Mouse (Mus musculus) ovary, postnatal 10 days (tissue): ENCODE measurements around the gene Xxylt1.
"Not testable (repeated sequence)": the region's sequence is repeated elsewhere in the genome, so short reads cannot be mapped to it uniquely, and the experiment has no call there.

Experiments used
- DNase-seq: peaks from one replicate; pipeline ENCODE4 v3.0.0; 2022; ENCODE audit warnings: low spot score

Gene Xxylt1

GRCm38 (mm10) chr16:31024221-31024620 lies 57.0 kb downstream of the Xxylt1 start:
- DNase-seq = no peak

- no peak for DNase-seq
Measured at GRCm38 (mm10) chr16:31023803-31024202, 57.4 kb downstream of the Xxylt1 start.

GRCm38 (mm10) chr16:31022287-31022686 lies 58.9 kb downstream of the Xxylt1 start:
- no peak for DNase-seq

DNA sequence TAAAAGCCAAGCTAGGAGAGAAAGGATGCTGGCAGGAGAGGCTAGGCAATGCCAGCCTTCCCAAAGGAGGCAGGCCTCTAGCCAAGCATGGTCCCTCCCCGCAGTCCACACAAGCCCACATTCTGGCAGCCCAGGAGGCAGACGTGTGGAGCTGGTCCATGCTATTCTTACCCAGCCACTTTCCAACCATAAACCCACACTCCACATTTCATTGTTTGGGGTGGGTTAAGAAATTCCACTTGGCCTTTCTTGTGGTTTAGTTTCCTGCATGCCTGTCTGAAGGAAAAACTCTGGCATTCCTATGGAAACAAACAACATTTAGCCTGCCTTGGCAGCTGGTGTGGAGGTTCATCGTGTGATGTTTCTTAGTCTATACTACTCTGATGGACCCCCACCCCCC lies 61.7 kb downstream of the Xxylt1 start:
- DNase-seq = no peak

DNA sequence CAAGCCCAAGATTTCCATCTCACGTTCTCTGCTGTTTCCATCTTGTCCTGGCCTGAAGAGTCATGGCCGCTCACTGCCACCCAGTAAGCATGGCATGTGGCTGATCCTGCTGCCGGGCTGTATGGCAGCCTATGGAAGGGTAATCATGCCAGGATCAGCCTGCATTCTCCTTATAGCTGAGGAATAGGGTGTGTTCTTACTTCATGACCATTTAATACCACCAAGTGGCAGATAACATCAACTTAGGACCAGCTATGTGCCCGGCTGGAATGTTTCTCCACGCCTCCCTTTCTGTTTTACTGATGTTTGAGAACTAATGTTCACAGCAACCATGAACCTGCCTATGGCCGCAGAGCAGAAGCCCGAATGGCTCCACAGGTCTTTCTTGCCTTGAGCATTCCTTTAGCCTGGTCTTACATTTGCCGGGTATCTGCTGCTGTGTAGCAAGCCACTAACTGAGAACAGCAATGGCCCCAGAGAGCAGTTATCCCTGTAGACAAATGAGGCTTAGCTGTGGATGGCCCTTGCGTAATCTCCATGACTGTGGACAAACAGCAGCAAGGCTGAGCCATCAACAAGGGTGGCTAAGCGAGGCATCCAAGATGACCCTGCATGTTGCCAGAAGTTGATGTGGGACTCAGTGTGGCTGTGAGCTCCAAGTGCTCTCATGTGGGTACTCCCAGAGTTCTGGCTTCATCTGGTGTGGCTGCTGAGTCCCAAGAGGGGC lies 63.4 kb downstream of the Xxylt1 start:
- no peak for DNase-seq

DNA sequence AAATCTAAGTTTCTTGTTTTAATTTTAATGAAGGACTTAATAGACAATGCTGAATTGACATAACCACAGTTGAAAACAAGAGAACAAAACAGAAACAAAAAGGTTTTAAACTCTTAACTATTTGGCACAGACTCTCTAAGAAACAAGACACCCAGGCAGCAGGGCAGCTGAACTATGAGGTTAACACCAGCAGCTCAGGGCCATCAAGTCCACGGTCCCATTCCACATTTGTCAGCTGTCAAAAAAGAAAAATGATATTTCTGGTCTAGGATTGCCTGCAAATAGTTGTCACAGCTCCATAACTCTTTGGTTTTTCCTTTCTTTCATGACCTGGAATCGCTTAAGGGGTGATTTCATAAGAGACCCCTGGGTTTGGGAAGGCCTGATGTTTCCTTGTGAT lies 64.6 kb downstream of the Xxylt1 start:
- DNase-seq = no peak

GRCm38 (mm10) chr16:31016169-31016568 lies 65.1 kb downstream of the Xxylt1 start:
- no peak for DNase-seq

- no peak for DNase-seq
Measured at GRCm38 (mm10) chr16:31015271-31015670, 66.0 kb downstream of the Xxylt1 start.

- DNase-seq = no peak
Measured at GRCm38 (mm10) chr16:31012236-31012635, 69.0 kb downstream of the Xxylt1 start.

DNA sequence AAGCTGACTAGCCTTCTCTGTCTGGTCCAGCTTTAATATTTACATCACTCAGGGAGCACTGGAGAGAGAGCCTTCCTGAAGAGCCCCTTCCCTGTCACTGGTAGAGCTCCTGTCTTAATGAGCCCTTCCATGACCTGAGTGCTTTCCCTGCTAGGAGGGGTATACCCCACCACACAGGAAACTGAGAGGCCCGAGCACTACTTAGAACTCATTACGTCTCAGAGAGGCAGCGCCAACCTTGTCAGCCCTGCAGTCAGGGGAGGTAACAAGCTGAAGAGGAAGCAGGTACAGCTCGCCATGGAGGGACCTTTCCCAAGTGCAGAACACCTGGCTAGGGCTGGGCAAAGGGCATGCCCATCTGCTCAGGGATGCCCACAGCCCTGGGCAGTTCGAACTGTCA lies 70.8 kb downstream of the Xxylt1 start:
- DNase-seq = no peak

DNA sequence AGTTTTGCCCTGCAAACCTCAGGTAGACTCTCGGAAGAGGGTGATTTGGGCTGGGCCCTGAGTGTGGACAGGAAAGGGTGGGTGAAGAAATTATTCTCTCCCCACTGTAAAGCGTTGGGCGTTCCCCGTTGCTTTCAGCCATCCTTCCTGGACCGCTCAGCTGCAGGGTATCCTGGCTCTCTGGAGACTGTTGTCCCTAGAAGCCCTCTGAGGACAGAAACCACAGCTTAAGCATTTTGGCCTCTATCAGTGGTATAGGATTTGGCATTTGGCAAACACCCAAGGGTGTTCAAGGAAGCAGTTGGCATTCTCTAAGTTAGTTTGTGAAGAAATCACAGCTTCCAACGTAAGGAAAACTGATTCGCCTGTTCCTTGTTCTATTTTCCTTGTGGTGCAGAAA lies 72.9 kb downstream of the Xxylt1 start:
- no peak for DNase-seq

DNA sequence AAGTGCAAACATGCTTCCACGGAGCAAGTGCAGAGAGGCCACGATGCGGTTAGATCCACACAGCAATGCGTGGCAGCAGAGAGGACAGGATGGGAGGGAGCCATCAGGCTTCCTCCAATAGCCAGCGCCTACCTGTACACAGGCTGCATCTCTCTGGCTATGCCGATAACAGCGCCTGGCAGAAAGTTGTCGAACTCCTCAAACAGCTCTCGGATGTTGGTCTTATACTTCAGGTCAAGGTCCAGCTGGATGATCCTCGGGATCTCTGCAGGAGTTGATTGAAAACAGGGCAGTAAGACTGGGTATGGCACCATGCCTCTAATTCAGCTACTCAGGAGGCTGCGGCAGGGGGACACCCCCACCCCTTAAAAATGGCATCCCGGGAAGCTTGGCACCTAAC lies 73.7 kb downstream of the Xxylt1 start:
- DNase-seq = no peak

- no peak for DNase-seq
Measured at GRCm38 (mm10) chr16:31005693-31006092, 75.5 kb downstream of the Xxylt1 start.

DNA sequence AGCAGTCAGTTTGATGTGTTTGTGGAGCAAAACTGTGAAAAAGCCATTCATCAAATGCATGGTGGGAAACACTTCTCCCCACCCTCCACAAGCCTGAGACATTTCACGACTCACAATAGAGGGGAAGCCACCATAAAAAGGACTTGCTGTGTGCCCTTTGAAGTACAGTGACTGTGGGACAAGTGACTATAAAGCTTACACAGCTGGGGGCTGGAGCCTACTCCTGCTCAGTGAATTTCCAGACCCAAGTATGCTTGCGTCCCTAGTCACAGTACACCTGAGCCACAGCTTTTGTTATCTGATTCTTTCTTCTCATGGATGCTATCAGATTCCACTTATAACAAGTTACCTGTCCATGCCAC lies 76.9 kb downstream of the Xxylt1 start:
- no peak for DNase-seq

GRCm38 (mm10) chr16:31003592-31004320 lies 77.5 kb downstream of the Xxylt1 start:
- DNase-seq = not testable (repeated sequence)

- DNase-seq = no peak
Measured at GRCm38 (mm10) chr16:31002926-31003325, 78.3 kb downstream of the Xxylt1 start.

DNA sequence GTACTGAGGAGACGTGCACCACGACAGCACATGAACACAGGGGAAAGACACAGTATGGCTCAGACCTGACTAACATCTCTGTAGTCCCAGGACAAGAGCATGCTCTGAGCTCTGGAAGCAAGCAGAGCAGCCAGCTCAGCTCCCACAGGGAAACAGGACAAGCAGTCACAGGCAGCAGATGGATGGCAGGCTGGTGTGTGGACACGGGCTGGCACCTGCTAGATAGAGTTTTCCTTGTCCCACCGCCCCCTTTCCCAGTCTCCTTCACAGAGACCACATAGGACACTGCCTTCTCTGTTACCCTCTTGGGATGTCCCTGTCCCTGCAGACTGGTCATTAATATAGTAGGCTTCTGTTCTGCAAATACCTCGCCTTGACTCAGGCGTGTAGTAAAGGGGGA lies 79.1 kb downstream of the Xxylt1 start:
- DNase-seq = no peak

DNA sequence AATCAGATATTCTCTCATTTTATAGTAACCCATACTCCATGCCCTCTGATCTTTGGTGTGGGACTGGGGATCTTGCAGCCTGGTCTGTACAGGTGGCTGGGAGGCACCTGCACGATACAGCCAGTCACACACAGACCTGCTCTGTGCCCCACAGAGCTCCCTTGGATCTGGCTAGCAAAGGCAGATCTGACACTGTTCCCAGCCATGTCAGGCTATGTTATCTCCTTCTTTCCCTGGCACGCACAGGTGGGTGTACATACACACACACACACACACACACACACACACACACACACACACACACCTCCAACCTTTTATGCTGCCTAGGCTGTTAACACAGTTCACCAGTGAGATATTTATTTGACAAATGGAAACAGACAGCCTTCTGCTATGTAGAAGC lies 82.5 kb downstream of the Xxylt1 start:
- no peak for DNase-seq

- no peak for DNase-seq
Measured at GRCm38 (mm10) chr16:30998048-30998447, 83.2 kb downstream of the Xxylt1 start.

GRCm38 (mm10) chr16:30995446-30995845 lies 85.8 kb downstream of the Xxylt1 start:
- no peak for DNase-seq

GRCm38 (mm10) chr16:30994881-30995280 lies 86.4 kb downstream of the Xxylt1 start:
- DNase-seq = no peak

DNA sequence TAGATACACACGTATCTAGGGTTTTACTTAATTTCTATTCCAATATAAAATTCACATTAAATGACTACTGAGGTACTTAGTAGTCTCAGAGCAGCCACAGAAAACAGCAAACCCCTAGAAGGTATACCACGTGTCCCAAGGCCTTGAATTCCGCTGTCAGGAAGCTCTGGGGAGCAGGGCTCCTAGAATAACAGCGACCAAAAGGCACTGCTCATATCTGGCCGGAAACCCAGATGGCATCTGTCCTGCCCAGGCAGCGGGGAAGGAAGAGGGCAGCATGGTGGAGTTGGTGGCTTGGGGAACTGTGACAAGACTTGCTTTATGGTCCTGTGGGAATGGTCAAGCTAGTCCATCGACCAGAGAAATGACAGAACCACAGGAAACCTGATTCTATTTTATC lies 86.9 kb downstream of the Xxylt1 start:
- DNase-seq = no peak

DNA sequence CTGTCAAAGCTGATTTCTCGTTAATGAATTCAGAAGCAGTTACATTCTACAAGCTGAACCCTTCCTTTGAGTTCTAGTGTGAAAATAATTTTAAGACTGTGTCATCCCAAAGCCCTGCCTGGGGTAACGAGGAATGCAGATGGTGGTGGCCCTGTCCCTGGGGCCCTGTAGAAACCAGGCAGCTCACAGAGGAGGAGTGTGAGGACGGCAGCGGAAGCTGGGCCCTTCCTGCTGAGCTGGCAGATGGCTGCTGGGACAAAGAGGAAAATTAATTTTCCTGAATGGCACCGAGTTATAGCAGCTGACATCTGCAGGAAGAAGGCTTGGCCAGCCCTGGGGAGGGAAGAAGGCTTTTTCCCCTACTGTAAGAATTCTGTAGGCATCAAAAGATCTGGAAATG lies 88.7 kb downstream of the Xxylt1 start:
- no peak for DNase-seq

DNA sequence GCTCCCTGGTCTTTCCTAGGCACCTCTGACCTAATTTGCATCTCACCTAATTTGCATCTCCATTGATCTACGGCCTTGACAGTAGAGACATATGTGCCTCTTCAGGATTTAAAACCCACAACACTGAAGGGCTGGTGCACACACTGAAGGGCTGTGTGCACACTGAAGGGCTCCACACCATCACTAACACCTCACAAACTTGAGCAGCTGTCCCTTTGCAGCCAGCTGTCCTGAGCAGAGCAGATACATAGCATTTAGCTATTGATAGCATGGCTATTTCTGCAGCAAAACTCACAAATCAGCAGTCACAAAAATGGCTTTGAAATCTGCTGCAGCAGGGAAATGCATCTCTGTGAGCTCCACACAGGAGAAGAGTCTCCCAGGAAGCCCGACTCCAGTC lies 90.6 kb downstream of the Xxylt1 start:
- no peak for DNase-seq
